Mouse (Mus musculus) forebrain, embryonic 14.5 days (tissue): ENCODE data around the gene Dysf. TPM values are rescaled to one million over a fixed set of nuclear protein-coding genes. Genes with fewer than 3 reads are reported as not detected.
A peak's percentile ranks its signal among the peaks of the same experiment; 100 is the strongest.

Experiments
- ATAC-seq: fragments of 200-750 bp; cut with Nextera tagmentation; 2 replicates; pipeline ENCODE4 v1.8.0; 2017; ENCODE audit warnings: mild to moderate bottlenecking, moderate library complexity
- DNase-seq: peaks from one replicate; pipeline ENCODE4 v3.0.0-alpha.2; 2015; ENCODE audit warnings: low spot score
- H3K27ac ChIP-seq: fragments of 300-500 bp; sonication (generic); 2 replicates; pipeline ENCODE4 v1.5.1; 2014; ENCODE audit warnings: low read depth, mild to moderate bottlenecking, control low read depth, low read length, moderate library complexity
- H3K27me3 ChIP-seq: fragments of 300-500 bp; sonication (generic); replicated peaks from 2 replicates; pipeline ENCODE4 v1.6.1; 2014; ENCODE audit warnings: low read length, control low read depth, mixed read lengths; ENCODE audit not compliant: control insufficient read depth, insufficient read depth
- H3K36me3 ChIP-seq: fragments of 300-500 bp; sonication (generic); 2 replicates; pipeline ENCODE4 v1.6.1; 2014; ENCODE audit warnings: low read length, control low read depth; ENCODE audit not compliant: control insufficient read depth, insufficient read depth
- H3K4me1 ChIP-seq: fragments of 300-500 bp; sonication (generic); 2 replicates; pipeline ENCODE4 v1.6.1; 2014; ENCODE audit warnings: antibody characterized with exemption, low read length, control low read depth; ENCODE audit not compliant: control insufficient read depth, insufficient read depth
- H3K4me2 ChIP-seq: fragments of 300-500 bp; sonication (generic); 2 replicates; pipeline ENCODE4 v1.6.1; 2014; ENCODE audit warnings: mild to moderate bottlenecking, control low read depth, low read length
- H3K4me3 ChIP-seq: fragments of 300-500 bp; sonication (generic); 2 replicates; pipeline ENCODE4 v1.5.1; 2014; ENCODE audit warnings: low read depth, low read length, control low read depth
- H3K9ac ChIP-seq: fragments of 300-500 bp; sonication (generic); 2 replicates; pipeline ENCODE4 v1.6.1; 2014; ENCODE audit warnings: mild to moderate bottlenecking, low read length, control low read depth, moderate library complexity
- H3K9me3 ChIP-seq: fragments of 300-500 bp; sonication (generic); replicated peaks from 2 replicates; pipeline ENCODE4 v1.6.1; 2016; ENCODE audit warnings: low read length, control low read depth, mixed read lengths; ENCODE audit not compliant: control insufficient read depth
- WGBS: fragments of 180-500 bp; shearing (Covaris S2); extraction: QIAGEN DNeasy Blood & Tissue Kit; methylation state at CpG from one replicate; pipeline ENCODE4 v1.1.7; 2014; 5-methylcytosine and 5-hydroxymethylcytosine counted together
- polyA plus RNA-seq: library from polyadenylated mRNA; unstranded; fragments of >200 nt; fragmentation: Nextera tagmentation; extraction: Ambion mirVana; gene quantifications from 2 replicates; pipeline ENCODE4 v1.2.1, GENCODE M21; 2014

The Dysf gene
- polyA plus RNA-seq, 1 experiment from 2014 or later: 1.2 TPM

DNA sequence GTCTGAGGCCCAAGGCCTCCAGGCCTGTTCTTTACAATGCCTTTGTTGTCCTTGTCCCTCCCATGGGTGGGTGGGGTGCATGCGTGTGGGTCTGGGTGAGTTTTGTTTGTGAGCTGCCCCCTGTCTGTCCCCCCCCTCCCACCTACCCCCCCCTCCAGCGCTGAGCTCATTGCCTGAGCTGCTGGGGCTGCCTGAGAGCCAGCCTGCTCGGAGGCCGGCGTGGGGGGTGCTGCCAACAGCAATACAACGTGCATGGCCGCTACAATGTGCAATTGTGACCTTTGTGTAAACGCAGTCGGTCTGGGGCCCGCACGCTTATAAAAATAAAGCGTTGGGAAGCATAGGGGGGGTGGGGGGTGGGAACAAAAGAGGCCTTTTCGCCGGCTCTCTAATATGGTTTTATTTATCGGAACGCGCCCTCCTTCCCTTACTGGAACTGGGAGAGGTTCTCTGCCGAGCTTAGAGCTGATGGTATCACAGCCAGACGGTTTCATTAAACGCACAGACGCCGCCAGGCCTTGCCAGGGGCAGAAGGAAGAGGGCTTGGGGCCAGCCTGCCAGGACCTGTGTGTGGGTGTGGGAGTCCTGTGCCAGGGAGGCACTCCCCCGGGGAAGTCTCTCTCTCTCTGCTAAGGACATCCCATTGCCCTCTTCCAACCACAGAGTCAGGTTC is 126.5 kb downstream of the Dysf start:
- H3K36me3 ChIP-seq: no peaks in the 10 kb centered on the region
- no peaks in the 10 kb centered on the region for H3K27me3 ChIP-seq
- DNase-seq (peak; percentile 69), ATAC-seq (peak; percentile 85)
- H3K4me1 ChIP-seq: peaks cover 6% of the 10 kb centered on the region
- 15% methylated on average over 23 of the region's 23 CpGs for WGBS
- H3K27ac ChIP-seq: peak overlapping the region; percentile 67
- H3K4me3 ChIP-seq: no peak overlapping the region
- no peaks in the 10 kb centered on the region for H3K9me3 ChIP-seq
- peak overlapping the region; percentile 48; the same call in 1 of the 2 replicates for H3K9ac ChIP-seq
- peak overlapping the region; percentile 36 for H3K4me2 ChIP-seq

DNA sequence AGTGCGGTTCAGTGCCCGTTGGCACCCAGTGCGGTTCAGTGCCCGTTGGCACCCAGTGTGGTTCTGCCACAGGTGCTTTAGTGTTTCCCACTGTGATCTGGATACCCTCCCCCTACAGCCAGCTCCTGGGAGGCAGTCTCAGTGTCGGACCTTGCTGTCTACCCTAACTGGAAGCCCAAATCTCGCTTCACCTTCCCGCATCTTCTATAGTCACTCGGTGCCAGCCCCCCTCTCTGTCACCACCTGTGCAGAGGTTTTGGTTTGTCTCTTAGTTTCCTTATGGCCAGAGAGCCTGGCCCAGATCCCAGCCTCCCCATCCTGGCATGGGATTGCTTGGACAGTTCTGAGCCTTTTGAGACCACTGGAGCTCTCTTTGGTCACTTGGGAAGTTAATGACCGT is 127.3 kb downstream of the Dysf start:
- WGBS: 93% methylated on average over 9 of the region's 9 CpGs
- no peaks in the 10 kb centered on the region for H3K36me3 ChIP-seq
- H3K4me1 ChIP-seq: peaks cover 6% of the 10 kb centered on the region
- DNase-seq (no peak), ATAC-seq (no peak)
- H3K27ac ChIP-seq: no peak overlapping the region
- H3K27me3 ChIP-seq: no peaks in the 10 kb centered on the region
- H3K4me3 ChIP-seq: no peak overlapping the region
- no peaks in the 10 kb centered on the region for H3K9me3 ChIP-seq
- no peak overlapping the region for H3K9ac ChIP-seq
- H3K4me2 ChIP-seq: no peak overlapping the region

DNA sequence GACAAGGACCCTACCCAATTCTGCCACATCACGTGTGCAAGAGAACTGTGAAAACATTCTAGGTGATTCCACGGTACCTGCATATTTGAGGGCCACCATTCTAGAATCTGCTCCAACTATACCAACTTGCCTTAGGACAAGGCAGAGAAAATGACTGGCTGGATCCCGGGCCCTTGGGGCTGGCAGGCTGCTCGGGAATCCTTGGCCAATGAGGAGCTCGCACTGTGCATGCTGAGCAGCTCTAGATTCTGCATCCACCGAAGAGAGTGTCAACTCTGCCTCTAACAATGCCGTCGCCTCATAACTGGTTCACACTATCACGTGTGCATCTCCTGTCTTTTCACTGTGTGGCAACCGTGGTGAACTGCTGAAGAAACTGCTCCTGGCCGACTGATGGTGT is 128.0 kb downstream of the Dysf start:
- Histone ChIP-seq H3K27ac (no peak overlapping the region), H3K9ac (no peak overlapping the region), H3K4me2 (no peak overlapping the region), H3K4me3 (no peak overlapping the region), H3K9me3 (no peaks in the 10 kb centered on the region), H3K36me3 (no peaks in the 10 kb centered on the region), H3K4me1 (peaks cover 6% of the 10 kb centered on the region), H3K27me3 (no peaks in the 10 kb centered on the region)
- ATAC-seq: no peak
- no peak for DNase-seq
- WGBS: 90% methylated on average over 11 of the region's 11 CpGs

DNA sequence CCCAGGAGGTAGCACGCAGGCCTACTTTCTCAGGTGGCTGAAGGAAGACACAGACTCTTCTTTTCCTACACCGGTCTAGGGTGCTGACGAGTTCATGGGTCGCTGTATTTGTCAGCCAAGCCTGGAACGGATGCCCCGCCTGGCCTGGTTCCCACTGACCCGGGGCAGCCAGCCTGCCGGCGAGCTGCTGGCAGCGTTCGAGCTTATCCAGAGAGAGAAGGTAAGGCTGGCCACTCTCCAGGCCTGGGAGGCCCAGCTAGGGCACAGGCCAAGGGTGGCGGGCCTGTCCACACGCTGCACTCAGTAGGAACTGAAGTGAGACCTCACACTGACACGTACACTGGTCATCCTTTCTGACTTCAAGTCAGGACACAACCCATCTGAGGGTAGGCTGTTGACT is 131.5 kb downstream of the Dysf start:
- H3K4me1 ChIP-seq: peaks cover 3% of the 10 kb centered on the region
- H3K27me3 ChIP-seq: no peaks in the 10 kb centered on the region
- H3K27ac ChIP-seq: no peak overlapping the region
- ATAC-seq (no peak), DNase-seq (no peak)
- no peak overlapping the region for H3K4me2 ChIP-seq
- H3K36me3 ChIP-seq: no peaks in the 10 kb centered on the region
- H3K9me3 ChIP-seq: no peaks in the 10 kb centered on the region
- H3K9ac ChIP-seq: no peak overlapping the region
- H3K4me3 ChIP-seq: no peak overlapping the region
- WGBS: 80% methylated on average over 14 of the region's 14 CpGs

DNA sequence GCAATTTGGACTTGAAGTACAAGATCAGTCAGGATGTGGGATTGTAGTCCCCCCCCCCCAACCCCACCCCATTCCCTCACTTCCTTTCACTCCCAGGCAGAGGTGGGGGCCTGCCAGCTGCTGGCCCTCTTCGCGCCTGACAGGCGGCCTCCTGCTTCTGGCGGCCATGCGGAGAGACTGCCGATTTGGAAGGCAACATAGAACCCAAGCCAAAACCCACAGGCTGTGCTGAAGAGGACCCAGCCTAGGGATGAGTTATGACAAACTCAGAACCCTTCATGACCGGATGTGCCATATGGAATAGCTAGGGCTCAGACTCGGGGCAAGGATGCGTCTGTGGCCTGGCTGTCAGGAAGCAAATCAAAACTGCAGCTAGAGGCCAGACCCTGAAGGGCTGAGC is 134.1 kb downstream of the Dysf start:
- 78% methylated on average over 9 of the region's 9 CpGs for WGBS
- no peaks in the 10 kb centered on the region for H3K9me3 ChIP-seq
- ATAC-seq: no peak

DNA sequence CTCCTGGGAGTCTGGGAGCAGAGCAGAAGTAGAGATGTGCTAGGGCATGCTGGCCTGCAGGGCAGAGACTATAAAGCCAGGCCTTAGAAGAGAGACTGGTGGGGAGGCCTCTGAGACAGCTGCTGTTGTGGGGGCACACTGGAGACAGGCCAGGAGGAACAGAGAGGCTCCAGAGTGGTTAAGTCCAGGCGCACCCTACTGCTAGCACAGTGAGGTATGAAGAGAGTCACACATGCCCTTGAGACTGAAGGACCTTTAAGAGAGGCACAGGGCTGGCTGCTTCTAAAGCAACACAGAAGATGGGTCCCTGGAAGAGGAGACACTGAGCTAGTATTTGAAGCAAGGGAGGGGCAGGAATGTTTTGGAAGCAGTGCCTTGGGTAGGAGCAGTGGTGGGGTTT is 134.9 kb downstream of the Dysf start:
- Histone ChIP-seq H3K36me3 (no peaks in the 10 kb centered on the region), H3K9ac (no peak overlapping the region), H3K27ac (no peak overlapping the region), H3K27me3 (no peaks in the 10 kb centered on the region), H3K4me2 (no peak overlapping the region), H3K9me3 (no peaks in the 10 kb centered on the region), H3K4me1 (no peaks in the 10 kb centered on the region), H3K4me3 (no peak overlapping the region)
- no peak for ATAC-seq
- no peak for DNase-seq
- WGBS: 84% methylated on average over 1 of the region's 1 CpGs

More for the DNA sequence above, 134.1 kb downstream of the Dysf start:
- Histone ChIP-seq H3K4me2 (no peak overlapping the region), H3K27ac (no peak overlapping the region), H3K36me3 (no peaks in the 10 kb centered on the region), H3K4me3 (no peak overlapping the region), H3K4me1 (no peaks in the 10 kb centered on the region), H3K9ac (no peak overlapping the region), H3K27me3 (no peaks in the 10 kb centered on the region)
- peak; percentile 17 for DNase-seq

DNA sequence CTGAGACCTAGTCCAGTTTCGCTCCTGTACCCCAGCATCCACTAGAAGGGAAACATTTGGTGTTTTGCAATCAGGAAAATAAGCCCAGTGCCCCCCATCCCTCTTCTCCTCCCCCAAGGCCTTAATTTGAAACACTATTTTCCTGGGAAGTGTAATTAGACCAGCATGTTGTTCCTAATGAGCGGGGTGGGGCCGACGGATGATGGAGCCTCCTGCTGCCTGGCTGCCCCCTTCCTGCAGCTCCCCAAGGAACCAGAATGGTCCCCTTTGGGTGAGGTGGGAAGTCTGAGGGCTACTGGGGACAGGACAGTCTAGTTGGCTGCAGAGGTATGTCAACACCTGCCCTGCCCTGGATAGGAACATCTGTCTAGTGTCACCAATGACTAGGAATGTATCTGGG is 136.0 kb downstream of the Dysf start:
- no peaks in the 10 kb centered on the region for H3K4me1 ChIP-seq
- no peak for DNase-seq
- WGBS: 63% methylated on average over 4 of the region's 4 CpGs
- no peaks in the 10 kb centered on the region for H3K9me3 ChIP-seq
- no peaks in the 10 kb centered on the region for H3K27me3 ChIP-seq
- no peak overlapping the region for H3K4me3 ChIP-seq
- H3K9ac ChIP-seq: no peak overlapping the region
- ATAC-seq: no peak
- H3K27ac ChIP-seq: no peak overlapping the region
- no peaks in the 10 kb centered on the region for H3K36me3 ChIP-seq
- no peak overlapping the region for H3K4me2 ChIP-seq

DNA sequence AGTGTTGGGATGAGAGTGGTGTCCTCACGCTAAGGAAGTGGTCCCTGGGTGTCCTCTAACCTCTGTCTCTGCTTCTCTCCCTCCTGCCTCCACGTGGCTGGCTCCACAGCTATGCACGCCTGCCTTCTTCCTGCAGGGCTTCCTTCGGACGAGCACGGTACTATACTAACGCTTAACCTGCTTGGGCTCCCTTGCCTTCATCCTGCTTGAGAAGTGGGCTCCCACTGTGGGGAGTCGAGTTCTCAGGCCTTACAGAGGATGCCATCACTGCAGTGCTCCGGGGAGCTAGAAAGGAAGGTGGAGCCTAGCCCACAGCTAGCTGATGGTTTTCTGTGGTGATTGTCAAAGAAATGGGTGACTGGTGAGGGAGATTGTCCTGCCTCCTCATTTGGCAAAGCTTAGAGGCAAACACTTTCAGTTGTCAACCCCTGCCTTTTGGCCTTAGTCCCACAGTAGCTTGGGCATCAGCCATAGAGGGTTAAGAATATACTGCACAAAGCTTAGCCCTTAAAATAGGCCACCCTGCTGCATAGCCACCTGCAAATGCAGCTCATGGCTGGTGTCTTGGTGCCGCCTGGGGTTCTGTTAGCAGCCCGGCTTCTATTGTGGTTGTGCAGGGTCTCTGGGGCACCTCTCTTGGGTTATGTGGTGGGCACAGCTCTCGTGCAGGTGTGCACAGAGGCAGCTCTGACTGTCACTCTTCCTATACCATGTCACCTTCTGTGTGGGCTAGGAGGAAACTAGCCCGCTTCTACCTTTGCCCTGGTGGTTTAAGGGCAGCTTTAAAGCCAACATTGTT is 139.0 kb downstream of the Dysf start:
- H3K4me2 ChIP-seq: no peak overlapping the region
- H3K27me3 ChIP-seq: no peaks in the 10 kb centered on the region
- no peaks in the 10 kb centered on the region for H3K4me1 ChIP-seq
- WGBS: 81% methylated on average over 13 of the region's 13 CpGs
- H3K36me3 ChIP-seq: no peaks in the 10 kb centered on the region
- DNase-seq (no peak), ATAC-seq (no peak)
- no peaks in the 10 kb centered on the region for H3K9me3 ChIP-seq
- H3K4me3 ChIP-seq: no peak overlapping the region
- no peak overlapping the region for H3K9ac ChIP-seq
- no peak overlapping the region for H3K27ac ChIP-seq

DNA sequence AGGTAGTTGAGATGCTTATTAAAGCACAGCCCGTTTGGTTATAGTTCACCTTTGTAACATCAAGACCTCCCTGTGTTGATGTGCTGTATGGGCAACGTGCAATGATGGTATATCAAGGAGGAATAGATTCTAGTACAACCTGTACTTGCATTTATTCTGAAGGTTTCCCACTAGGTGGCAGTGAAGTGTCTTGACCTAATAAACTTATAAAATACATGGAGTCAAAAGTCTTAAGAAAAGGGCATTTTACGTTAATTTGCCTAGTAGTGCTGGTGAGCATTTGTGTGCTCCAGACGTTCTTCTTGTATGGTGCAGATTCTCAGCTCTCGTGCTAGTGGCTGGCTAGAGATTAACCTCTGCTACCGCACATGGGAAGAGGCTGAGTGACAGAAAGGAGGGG is 140.1 kb downstream of the Dysf start:
- no peak overlapping the region for H3K27ac ChIP-seq
- H3K27me3 ChIP-seq: no peaks in the 10 kb centered on the region
- H3K4me2 ChIP-seq: no peak overlapping the region
- no peak overlapping the region for H3K4me3 ChIP-seq
- ATAC-seq (no peak), DNase-seq (peak; percentile 41)
- H3K4me1 ChIP-seq: no peaks in the 10 kb centered on the region
- WGBS: 84% methylated on average over 6 of the region's 6 CpGs
- no peaks in the 10 kb centered on the region for H3K36me3 ChIP-seq
- H3K9me3 ChIP-seq: no peaks in the 10 kb centered on the region
- no peak overlapping the region for H3K9ac ChIP-seq
